Mouse (Mus musculus): ENCODE results near the gene Vmn1r170.
"Not testable (repeated sequence)": the region's sequence is repeated elsewhere in the genome, so short reads cannot be mapped to it uniquely, and the experiment has no call there.

Vmn1r170 gene

GRCm38 (mm10) chr7:23605875-23606274, at the start of gene Vmn1r170:
Gene Vmn1r170, plus strand, starts transcription at chr7:23606175.
- DNase-seq (ENCODE audit: low spot score): not testable (repeated sequence)

GRCm38 (mm10) chr7:23575226-23575625, 30.7 kb upstream of the Vmn1r170 start, which contains the start of gene Vmn1r169:
Gene Vmn1r169, plus strand, starts transcription at chr7:23575526.
- DNase-seq (ENCODE audit: low spot score): not testable (repeated sequence)

- no peak for DNase-seq (ENCODE audit: low spot score)
Observed at GRCm38 (mm10) chr7:23630422-23630821, 24.4 kb downstream of the Vmn1r170 start, which contains the start of gene Vmn1r171. Gene Vmn1r171, plus strand, starts transcription at chr7:23630722.
